Mouse (Mus musculus): Measurements from ENCODE around the gene Sorl1. TPM values are rescaled to one million over a fixed set of nuclear protein-coding genes. Genes with fewer than 3 reads are reported as not detected.

The Sorl1 gene
- total RNA-seq (2012; rRNA removed): 24.1 and 54.4 TPM in 2 replicates

DNA sequence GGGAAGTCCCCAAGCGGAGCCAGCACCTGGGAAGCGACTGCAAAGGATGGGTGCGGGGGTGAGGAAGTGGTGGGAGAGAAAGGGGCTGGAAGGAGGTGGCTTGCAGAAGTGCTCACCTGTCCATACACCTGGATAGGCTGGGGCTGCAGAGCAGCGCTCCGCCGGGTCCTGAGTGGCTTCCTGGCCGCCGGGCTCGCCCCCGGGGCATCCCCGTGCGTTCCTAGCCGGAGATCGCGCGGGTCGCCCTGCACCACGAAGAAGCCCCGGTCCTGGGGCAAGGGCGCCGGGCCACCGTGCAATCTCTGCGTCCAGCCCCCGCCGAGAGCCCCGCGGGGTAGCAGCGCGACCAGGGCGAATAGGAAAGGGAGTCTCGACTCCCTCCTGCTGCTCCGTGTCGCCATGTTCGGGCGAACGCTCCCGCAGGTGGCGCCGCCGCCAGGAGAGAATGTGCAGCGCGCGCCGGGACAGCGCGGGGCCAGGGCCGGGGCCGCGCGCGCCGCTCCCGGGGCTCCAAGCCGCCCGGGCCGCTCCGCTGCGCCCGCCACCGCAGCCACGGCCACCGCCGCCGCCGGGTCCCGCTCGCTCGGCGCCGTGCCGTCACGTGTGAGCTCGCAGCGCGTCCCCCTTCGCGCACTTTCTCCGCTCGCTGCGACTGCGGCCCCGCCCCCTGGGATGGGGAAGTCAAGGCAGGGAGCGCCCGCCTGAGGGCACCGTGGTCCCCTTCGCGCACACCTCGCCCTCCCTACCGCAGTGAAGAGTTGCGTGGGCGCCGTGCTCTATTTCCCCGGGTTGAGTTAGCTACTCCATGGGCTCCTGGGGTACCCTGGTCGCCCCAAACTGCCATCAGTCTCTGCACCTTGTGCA lies at the start of gene Sorl1:
Gene Sorl1 (minus strand): TSS at position 585 of the 864 bp plus-strand sequence.
- no peak within 1 kb of the TSS for H3K27ac ChIP-seq (ENCODE audit: insufficient read depth, low read depth, low read length, poor library complexity, severe bottlenecking)
- in situ Hi-C loops (cut with MboI; ENCODE audit: low sequenced_read_pairs in 2 of 2, unreplicated experiment in 2 of 2): no loop called here
- no peaks in the 10 kb centered on the region for H3K9me3 ChIP-seq (ENCODE audit: control insufficient read depth, insufficient read depth, low read depth, low read length)
- TF ChIP-seq CHD2 (IDR thresholded peaks at IDR 0.05; ENCODE audit: low read depth, low read length) (no peak), ZC3H11A (IDR thresholded peaks at IDR 0.05; ENCODE audit: borderline replicate concordance, low read depth, low read length) (no peak), MAFK (IDR thresholded peaks at IDR 0.05; ENCODE audit: insufficient read depth, low read depth, low read length) (no peak), ZNF384 (IDR thresholded peaks at IDR 0.05; ENCODE audit: low read depth, low read length) (no peak), HCFC1 (IDR thresholded peaks at IDR 0.05; ENCODE audit: borderline replicate concordance, insufficient read depth, low read length) (no peak)
- H3K36me3 ChIP-seq (ENCODE audit: control insufficient read depth, insufficient read depth, low read length, poor library complexity, severe bottlenecking): no peaks in the 10 kb centered on the region; the same call in 1 of the 2 replicates
- no peak for DNase-seq (ENCODE audit: low read depth, low spot score)
- H3K4me1 ChIP-seq (ENCODE audit: control insufficient read depth in 2 of 2, insufficient read depth in 2 of 2, low read length in 2 of 2, poor library complexity in 1 of 2): peaks cover 9 to 24% of the 10 kb centered on the region in 2 experiments; a peak in 3 of 4 replicates
- peak within 1 kb of the TSS; percentile 80 to 92 for H3K4me3 ChIP-seq (ENCODE audit: insufficient read depth in 1 of 2, low read depth in 1 of 2, low read length in 2 of 2, poor library complexity in 1 of 2, severe bottlenecking in 1 of 2)
- H3K9ac ChIP-seq (ENCODE audit: insufficient read depth, low read depth, low read length, poor library complexity, severe bottlenecking): peak within 1 kb of the TSS; percentile 82

GRCm38 (mm10) chr9:42173781-42174180 lies 49.7 kb upstream of the Sorl1 start:
- in situ Hi-C loops (cut with MboI; ENCODE audit: low sequenced_read_pairs in 2 of 2, unreplicated experiment in 2 of 2): no loop called here
- Histone ChIP-seq H3K36me3 (ENCODE audit: control insufficient read depth, insufficient read depth, low read length, poor library complexity, severe bottlenecking) (no peaks in the 10 kb centered on the region), H3K9me3 (ENCODE audit: control insufficient read depth, insufficient read depth, low read depth, low read length) (no peaks in the 10 kb centered on the region)

GRCm38 (mm10) chr9:42169491-42169890 lies 45.4 kb upstream of the Sorl1 start:
- H3K4me1 ChIP-seq (ENCODE audit: control insufficient read depth in 2 of 2, insufficient read depth in 2 of 2, low read length in 2 of 2, poor library complexity in 1 of 2): peaks cover 0 to under 1% of the 10 kb centered on the region in 2 experiments; a peak in 2 of 4 replicates
- TF ChIP-seq MAFK (IDR thresholded peaks at IDR 0.05; ENCODE audit: insufficient read depth, low read depth, low read length): no peak
- TF ChIP-seq ZC3H11A (IDR thresholded peaks at IDR 0.05; ENCODE audit: borderline replicate concordance, low read depth, low read length): no peak
- TF ChIP-seq CHD2 (IDR thresholded peaks at IDR 0.05; ENCODE audit: low read depth, low read length): no peak
- no peak for TF ChIP-seq ZNF384 (IDR thresholded peaks at IDR 0.05; ENCODE audit: low read depth, low read length)
- no peak for TF ChIP-seq HCFC1 (IDR thresholded peaks at IDR 0.05; ENCODE audit: borderline replicate concordance, insufficient read depth, low read length)
- no peak overlapping the region for H3K27ac ChIP-seq (ENCODE audit: insufficient read depth, low read depth, low read length, poor library complexity, severe bottlenecking)
- no peak overlapping the region for H3K4me3 ChIP-seq (ENCODE audit: insufficient read depth in 1 of 2, low read depth in 1 of 2, low read length in 2 of 2, poor library complexity in 1 of 2, severe bottlenecking in 1 of 2)
- no peaks in the 10 kb centered on the region for H3K9me3 ChIP-seq (ENCODE audit: control insufficient read depth, insufficient read depth, low read depth, low read length)
- no peak for DNase-seq (ENCODE audit: low read depth, low spot score)
- in situ Hi-C loops (cut with MboI; ENCODE audit: low sequenced_read_pairs in 2 of 2, unreplicated experiment in 2 of 2): no loop called here
- no peaks in the 10 kb centered on the region for H3K36me3 ChIP-seq (ENCODE audit: control insufficient read depth, insufficient read depth, low read length, poor library complexity, severe bottlenecking)
- H3K9ac ChIP-seq (ENCODE audit: insufficient read depth, low read depth, low read length, poor library complexity, severe bottlenecking): no peak overlapping the region

More at GRCm38 (mm10) chr9:42173781-42174180, 49.7 kb upstream of the Sorl1 start:
- Histone ChIP-seq H3K9ac (ENCODE audit: insufficient read depth, low read depth, low read length, poor library complexity, severe bottlenecking) (no peak overlapping the region), H3K4me3 (ENCODE audit: insufficient read depth in 1 of 2, low read depth in 1 of 2, low read length in 2 of 2, poor library complexity in 1 of 2, severe bottlenecking in 1 of 2) (no peak overlapping the region), H3K27ac (ENCODE audit: insufficient read depth, low read depth, low read length, poor library complexity, severe bottlenecking) (no peak overlapping the region), H3K4me1 (ENCODE audit: control insufficient read depth in 2 of 2, insufficient read depth in 2 of 2, low read length in 2 of 2, poor library complexity in 1 of 2) (peaks cover 2 to 6% of the 10 kb centered on the region in 2 experiments)
- DNase-seq (ENCODE audit: low read depth, low spot score): no peak
- TF ChIP-seq ZNF384 (IDR thresholded peaks at IDR 0.05; ENCODE audit: low read depth, low read length) (no peak), CHD2 (IDR thresholded peaks at IDR 0.05; ENCODE audit: low read depth, low read length) (no peak), HCFC1 (IDR thresholded peaks at IDR 0.05; ENCODE audit: borderline replicate concordance, insufficient read depth, low read length) (no peak), MAFK (IDR thresholded peaks at IDR 0.05; ENCODE audit: insufficient read depth, low read depth, low read length) (no peak), ZC3H11A (IDR thresholded peaks at IDR 0.05; ENCODE audit: borderline replicate concordance, low read depth, low read length) (no peak)

DNA sequence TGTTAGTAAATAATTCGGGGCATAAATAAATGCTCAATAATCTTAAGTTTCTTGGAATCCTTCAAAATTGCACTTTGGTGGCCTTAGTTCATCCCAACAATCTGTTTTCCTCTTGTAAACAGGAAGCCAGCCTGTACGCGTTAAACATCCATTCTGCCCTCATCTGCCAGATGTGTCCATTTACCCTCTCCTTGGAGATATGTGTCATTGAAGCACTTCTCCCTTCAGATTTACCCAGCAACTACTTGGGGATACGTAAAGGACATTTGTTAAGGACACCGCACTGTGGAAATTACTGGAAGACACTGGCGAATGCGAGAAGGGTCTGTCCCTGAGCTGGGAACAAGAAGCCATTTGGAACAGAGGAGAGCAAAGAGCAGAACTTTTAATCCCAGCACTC lies 44.9 kb upstream of the Sorl1 start:
- in situ Hi-C loops (cut with MboI; ENCODE audit: low sequenced_read_pairs in 2 of 2, unreplicated experiment in 2 of 2): no loop called here
- TF ChIP-seq ZC3H11A (IDR thresholded peaks at IDR 0.05; ENCODE audit: borderline replicate concordance, low read depth, low read length) (no peak), HCFC1 (IDR thresholded peaks at IDR 0.05; ENCODE audit: borderline replicate concordance, insufficient read depth, low read length) (no peak), CHD2 (IDR thresholded peaks at IDR 0.05; ENCODE audit: low read depth, low read length) (no peak), MAFK (IDR thresholded peaks at IDR 0.05; ENCODE audit: insufficient read depth, low read depth, low read length) (no peak), ZNF384 (IDR thresholded peaks at IDR 0.05; ENCODE audit: low read depth, low read length) (no peak)
- Histone ChIP-seq H3K4me1 (ENCODE audit: control insufficient read depth in 2 of 2, insufficient read depth in 2 of 2, low read length in 2 of 2, poor library complexity in 1 of 2) (no peaks in the 10 kb centered on the region; a peak in 1 of 4 replicates), H3K9me3 (ENCODE audit: control insufficient read depth, insufficient read depth, low read depth, low read length) (no peaks in the 10 kb centered on the region), H3K36me3 (ENCODE audit: control insufficient read depth, insufficient read depth, low read length, poor library complexity, severe bottlenecking) (no peaks in the 10 kb centered on the region), H3K9ac (ENCODE audit: insufficient read depth, low read depth, low read length, poor library complexity, severe bottlenecking) (no peak overlapping the region), H3K4me3 (ENCODE audit: insufficient read depth in 1 of 2, low read depth in 1 of 2, low read length in 2 of 2, poor library complexity in 1 of 2, severe bottlenecking in 1 of 2) (no peak overlapping the region), H3K27ac (ENCODE audit: insufficient read depth, low read depth, low read length, poor library complexity, severe bottlenecking) (no peak overlapping the region)
- no peak for DNase-seq (ENCODE audit: low read depth, low spot score)
